Mouse (Mus musculus): ENCODE data around the gene Rps6.

DNA sequence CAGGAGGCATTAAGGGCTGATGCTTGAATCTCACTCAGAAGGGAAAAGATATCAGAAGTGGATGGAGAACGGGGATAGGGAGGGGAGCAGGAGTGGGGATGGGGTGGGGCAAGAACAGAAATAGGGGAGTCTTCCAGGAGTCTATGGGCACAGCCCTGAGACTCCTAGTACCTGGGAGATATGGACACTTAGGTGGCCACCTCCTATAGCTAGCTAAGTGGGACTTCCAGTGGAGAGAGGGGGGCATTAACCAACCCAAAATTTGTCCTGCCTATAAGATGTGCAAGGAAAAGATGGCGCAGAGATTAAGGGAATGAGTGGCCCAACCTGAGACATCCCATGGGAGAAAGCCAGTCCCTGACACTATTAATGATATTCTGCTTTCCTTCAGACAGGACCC is 5.9 kb downstream of the Rps6 start:
- TF ChIP-seq HCFC1 (IDR thresholded peaks at IDR 0.05; ENCODE audit: low read depth, low read length) (no peak), MYB (IDR thresholded peaks at IDR 0.05; ENCODE audit: low read depth, low read length) (no peak), POLR2A (IDR thresholded peaks at IDR 0.05; ENCODE audit: control insufficient read depth in 1 of 2, insufficient read depth in 1 of 2, low read depth in 1 of 2, low read length in 2 of 2, poor library complexity in 1 of 2) (no peak), MAX (IDR thresholded peaks at IDR 0.05; ENCODE audit: low read length) (no peak)

All from MEL (cell line).